Mouse (Mus musculus): ENCODE data around the gene Cdc7. TPM values are rescaled to one million over a fixed set of nuclear protein-coding genes. Genes with fewer than 3 reads are reported as not detected.
"Not testable (repeated sequence)": the region's sequence is repeated elsewhere in the genome, so short reads cannot be mapped to it uniquely, and the experiment has no call there.

Cdc7 gene
- polyA plus RNA-seq, 1 experiment from 2014 or later, result 37.0 TPM

- 83% methylated on average over 2 of the region's 2 CpGs for WGBS
- Histone ChIP-seq H3K9ac (ENCODE audit: low read depth, low read length) (no peak overlapping the region), H3K4me3 (ENCODE audit: low read length) (no peak overlapping the region), H3K27ac (ENCODE audit: low read depth, low read length) (no peak overlapping the region), H3K27me3 (replicated peaks; ENCODE audit: control insufficient read depth, insufficient read depth, low read length) (no peaks in the 10 kb centered on the region), H3K4me2 (ENCODE audit: low read length) (no peak overlapping the region), H3K9me3 (ENCODE audit: control insufficient read depth, low read length) (no peaks in the 10 kb centered on the region), H3K4me1 (ENCODE audit: control insufficient read depth, insufficient read depth, low read depth, low read length) (peaks cover 10% of the 10 kb centered on the region), H3K36me3 (ENCODE audit: control insufficient read depth, insufficient read depth, low read length) (no peaks in the 10 kb centered on the region)
- ATAC-seq, result no peak
These were observed 3.7 kb upstream of the Cdc7 start for GRCm38 (mm10) chr5:106960451-106960850.

GRCm38 (mm10) chr5:106964513-106965014, 442 bp downstream of the Cdc7 start:
- Histone ChIP-seq H3K9me3 (ENCODE audit: control insufficient read depth, low read length) (no peaks in the 10 kb centered on the region), H3K4me2 (ENCODE audit: low read length) (peak overlapping the region; percentile 89), H3K4me1 (ENCODE audit: control insufficient read depth, insufficient read depth, low read depth, low read length) (peaks cover 11% of the 10 kb centered on the region), H3K4me3 (ENCODE audit: low read length) (peak overlapping the region; percentile 96), H3K27me3 (replicated peaks; ENCODE audit: control insufficient read depth, insufficient read depth, low read length) (no peaks in the 10 kb centered on the region), H3K27ac (ENCODE audit: low read depth, low read length) (peak overlapping the region; percentile 76), H3K9ac (ENCODE audit: low read depth, low read length) (peak overlapping the region; percentile 91), H3K36me3 (ENCODE audit: control insufficient read depth, insufficient read depth, low read length) (no peaks in the 10 kb centered on the region)
- WGBS, result under 1% methylated on average over 40 of the region's 41 CpGs
- peak; percentile 95 for ATAC-seq

- no peaks in the 10 kb centered on the region for H3K36me3 ChIP-seq (ENCODE audit: control insufficient read depth, insufficient read depth, low read length)
- H3K4me3 ChIP-seq (ENCODE audit: low read length), result no peak overlapping the region
- no peaks in the 10 kb centered on the region for H3K9me3 ChIP-seq (ENCODE audit: control insufficient read depth, low read length)
- H3K27me3 ChIP-seq (replicated peaks; ENCODE audit: control insufficient read depth, insufficient read depth, low read length), result no peaks in the 10 kb centered on the region
- no peak for ATAC-seq
- no peak overlapping the region for H3K27ac ChIP-seq (ENCODE audit: low read depth, low read length)
- H3K9ac ChIP-seq (ENCODE audit: low read depth, low read length), result no peak overlapping the region
- H3K4me1 ChIP-seq (ENCODE audit: control insufficient read depth, insufficient read depth, low read depth, low read length), result peaks cover 11% of the 10 kb centered on the region
- WGBS, result 95% methylated on average over 3 of the region's 3 CpGs
- no peak overlapping the region for H3K4me2 ChIP-seq (ENCODE audit: low read length)
These were observed 2.3 kb downstream of the Cdc7 start for GRCm38 (mm10) chr5:106966443-106966842.

GRCm38 (mm10) chr5:106967578-106967977, 3.5 kb downstream of the Cdc7 start:
- Histone ChIP-seq H3K36me3 (ENCODE audit: control insufficient read depth, insufficient read depth, low read length) (peaks cover 2% of the 10 kb centered on the region; the same call in 1 of the 2 replicates), H3K27me3 (replicated peaks; ENCODE audit: control insufficient read depth, insufficient read depth, low read length) (no peaks in the 10 kb centered on the region), H3K9me3 (ENCODE audit: control insufficient read depth, low read length) (no peaks in the 10 kb centered on the region), H3K27ac (ENCODE audit: low read depth, low read length) (no peak overlapping the region), H3K4me1 (ENCODE audit: control insufficient read depth, insufficient read depth, low read depth, low read length) (peaks cover 11% of the 10 kb centered on the region), H3K4me2 (ENCODE audit: low read length) (no peak overlapping the region), H3K9ac (ENCODE audit: low read depth, low read length) (no peak overlapping the region), H3K4me3 (ENCODE audit: low read length) (no peak overlapping the region)
- 96% methylated on average over 1 of the region's 1 CpGs for WGBS
- no peak for ATAC-seq

- ATAC-seq, result no peak
- H3K27ac ChIP-seq (ENCODE audit: low read depth, low read length), result no peak overlapping the region
- H3K4me1 ChIP-seq (ENCODE audit: control insufficient read depth, insufficient read depth, low read depth, low read length), result no peaks in the 10 kb centered on the region
- H3K4me3 ChIP-seq (ENCODE audit: low read length), result no peak overlapping the region
- H3K27me3 ChIP-seq (replicated peaks; ENCODE audit: control insufficient read depth, insufficient read depth, low read length), result no peaks in the 10 kb centered on the region
- 90% methylated on average over 7 of the region's 7 CpGs for WGBS
- H3K4me2 ChIP-seq (ENCODE audit: low read length), result no peak overlapping the region
- no peak overlapping the region for H3K9ac ChIP-seq (ENCODE audit: low read depth, low read length)
- no peaks in the 10 kb centered on the region for H3K9me3 ChIP-seq (ENCODE audit: control insufficient read depth, low read length)
- H3K36me3 ChIP-seq (ENCODE audit: control insufficient read depth, insufficient read depth, low read length), result peaks cover 28% of the 10 kb centered on the region
These were observed 9.8 kb downstream of the Cdc7 start for GRCm38 (mm10) chr5:106973883-106974282.

GRCm38 (mm10) chr5:106979156-106979555, 15.0 kb downstream of the Cdc7 start:
- ATAC-seq, result no peak
- Histone ChIP-seq H3K9ac (ENCODE audit: low read depth, low read length) (no peak overlapping the region), H3K27ac (ENCODE audit: low read depth, low read length) (no peak overlapping the region), H3K27me3 (replicated peaks; ENCODE audit: control insufficient read depth, insufficient read depth, low read length) (no peaks in the 10 kb centered on the region), H3K4me3 (ENCODE audit: low read length) (no peak overlapping the region), H3K36me3 (ENCODE audit: control insufficient read depth, insufficient read depth, low read length) (peaks cover 34% of the 10 kb centered on the region), H3K4me1 (ENCODE audit: control insufficient read depth, insufficient read depth, low read depth, low read length) (no peaks in the 10 kb centered on the region), H3K9me3 (ENCODE audit: control insufficient read depth, low read length) (no peaks in the 10 kb centered on the region), H3K4me2 (ENCODE audit: low read length) (no peak overlapping the region)
- 91% methylated on average over 7 of the region's 7 CpGs for WGBS

GRCm38 (mm10) chr5:106982298-106982952, 18.3 kb downstream of the Cdc7 start:
- ATAC-seq, result no peak
- no peaks in the 10 kb centered on the region for H3K9me3 ChIP-seq (ENCODE audit: control insufficient read depth, low read length)
- no peak overlapping the region for H3K4me3 ChIP-seq (ENCODE audit: low read length)
- H3K36me3 ChIP-seq (ENCODE audit: control insufficient read depth, insufficient read depth, low read length), result peaks cover 16% of the 10 kb centered on the region
- WGBS, result 80% methylated on average over 7 of the region's 7 CpGs
- no peak overlapping the region for H3K9ac ChIP-seq (ENCODE audit: low read depth, low read length)
- H3K4me1 ChIP-seq (ENCODE audit: control insufficient read depth, insufficient read depth, low read depth, low read length), result no peaks in the 10 kb centered on the region
- no peak overlapping the region for H3K27ac ChIP-seq (ENCODE audit: low read depth, low read length)
- H3K27me3 ChIP-seq (replicated peaks; ENCODE audit: control insufficient read depth, insufficient read depth, low read length), result no peaks in the 10 kb centered on the region
- H3K4me2 ChIP-seq (ENCODE audit: low read length), result no peak overlapping the region

- H3K27ac ChIP-seq (ENCODE audit: low read depth, low read length); ATAC-seq; H3K4me3 ChIP-seq (ENCODE audit: low read length); H3K9me3 ChIP-seq (ENCODE audit: control insufficient read depth, low read length); H3K4me2 ChIP-seq (ENCODE audit: low read length); H3K27me3 ChIP-seq (replicated peaks; ENCODE audit: control insufficient read depth, insufficient read depth, low read length); H3K4me1 ChIP-seq (ENCODE audit: control insufficient read depth, insufficient read depth, low read depth, low read length); H3K9ac ChIP-seq (ENCODE audit: low read depth, low read length): not testable (repeated sequence)
- peaks cover 12% of the 10 kb centered on the region for H3K36me3 ChIP-seq (ENCODE audit: control insufficient read depth, insufficient read depth, low read length)
- WGBS, result 96% methylated on average over 3 of the region's 3 CpGs
These were observed 20.8 kb downstream of the Cdc7 start for GRCm38 (mm10) chr5:106984934-106985333.

GRCm38 (mm10) chr5:106985594-106985993, 21.5 kb downstream of the Cdc7 start:
- Histone ChIP-seq H3K27me3 (replicated peaks; ENCODE audit: control insufficient read depth, insufficient read depth, low read length) (no peaks in the 10 kb centered on the region), H3K9me3 (ENCODE audit: control insufficient read depth, low read length) (no peaks in the 10 kb centered on the region), H3K27ac (ENCODE audit: low read depth, low read length) (no peak overlapping the region), H3K4me3 (ENCODE audit: low read length) (no peak overlapping the region), H3K9ac (ENCODE audit: low read depth, low read length) (no peak overlapping the region), H3K4me1 (ENCODE audit: control insufficient read depth, insufficient read depth, low read depth, low read length) (no peaks in the 10 kb centered on the region), H3K36me3 (ENCODE audit: control insufficient read depth, insufficient read depth, low read length) (peaks cover 8% of the 10 kb centered on the region; the same call in 1 of the 2 replicates), H3K4me2 (ENCODE audit: low read length) (no peak overlapping the region)
- WGBS, result 73% methylated on average over 2 of the region's 2 CpGs
- no peak for ATAC-seq

Measured in hindbrain, embryonic 16.5 days (tissue).